Mouse (Mus musculus) kidney, embryonic 15.5 days (tissue): ENCODE results near the gene Rbm4b. TPM values are rescaled to one million over a fixed set of nuclear protein-coding genes. Genes with fewer than 3 reads are reported as not detected.
"Not testable (repeated sequence)": the region's sequence is repeated elsewhere in the genome, so short reads cannot be mapped to it uniquely, and the experiment has no call there.

Experiments used
- ATAC-seq: fragments of 200-750 bp; cut with Nextera tagmentation; replicated peaks from 2 replicates; pipeline ENCODE4 v1.8.0; 2017; ENCODE audit warnings: moderate TSS enrichment; ENCODE audit not compliant: low FRiP score
- H3K27ac ChIP-seq: fragments of 300-500 bp; sonication (generic); 2 replicates; pipeline ENCODE4 v1.5.1; 2015; ENCODE audit warnings: mild to moderate bottlenecking, inconsistent platforms
- H3K27me3 ChIP-seq: fragments of 300-500 bp; sonication (generic); 2 replicates; pipeline ENCODE4 v1.6.1; 2015; ENCODE audit warnings: inconsistent platforms
- H3K36me3 ChIP-seq: fragments of 300-500 bp; sonication (generic); 2 replicates; pipeline ENCODE4 v1.6.1; 2015; ENCODE audit warnings: inconsistent platforms
- H3K4me1 ChIP-seq: fragments of 300-500 bp; sonication (generic); 2 replicates; pipeline ENCODE4 v1.6.1; 2015; ENCODE audit warnings: inconsistent platforms
- H3K4me2 ChIP-seq: fragments of 300-500 bp; sonication (generic); 2 replicates; pipeline ENCODE4 v1.6.1; 2015; ENCODE audit warnings: moderate library complexity, mild to moderate bottlenecking, inconsistent platforms
- H3K4me3 ChIP-seq: fragments of 300-500 bp; sonication (generic); replicated peaks from 2 replicates; pipeline ENCODE4 v1.5.1; 2015; ENCODE audit warnings: mild to moderate bottlenecking, inconsistent platforms
- H3K9ac ChIP-seq: fragments of 300-500 bp; sonication (generic); 2 replicates; pipeline ENCODE4 v1.6.1; 2015; ENCODE audit warnings: mild to moderate bottlenecking, inconsistent platforms
- H3K9me3 ChIP-seq: fragments of 300-500 bp; sonication (generic); replicated peaks from 2 replicates; pipeline ENCODE4 v1.6.1; 2016; ENCODE audit warnings: inconsistent platforms
- WGBS: fragments of 180-500 bp; shearing (Covaris S2); methylation state at CpG from one replicate; pipeline ENCODE4 v1.1.7; 2015; ENCODE audit warnings: mixed read lengths; 5-methylcytosine and 5-hydroxymethylcytosine counted together
- polyA plus RNA-seq: library from polyadenylated mRNA; unstranded; fragments of >200 nt; fragmentation: Nextera tagmentation; extraction: Ambion mirVana; gene quantifications from 2 replicates; pipeline ENCODE4 v1.2.1, GENCODE M21; 2015

Gene Rbm4b
- polyA plus RNA-seq, 1 experiment from 2014 or later = 75.2 TPM

DNA sequence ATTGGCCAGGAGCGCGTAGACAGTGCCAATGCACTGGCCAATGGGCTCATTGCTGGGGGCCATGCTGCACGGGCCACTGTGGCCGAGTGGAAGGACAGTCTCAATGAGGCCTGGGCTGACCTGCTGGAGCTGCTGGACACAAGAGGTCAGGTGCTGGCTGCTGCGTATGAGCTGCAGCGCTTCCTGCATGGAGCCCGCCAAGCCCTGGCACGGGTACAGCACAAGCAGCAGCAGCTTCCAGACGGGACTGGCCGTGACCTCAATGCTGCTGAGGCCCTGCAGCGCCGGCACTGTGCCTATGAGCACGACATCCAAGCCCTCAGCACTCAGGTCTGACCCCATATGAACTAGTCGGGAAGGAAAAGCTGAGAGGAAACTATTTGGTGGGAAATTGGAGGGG lies 9.7 kb upstream of the Rbm4b start:
- Histone ChIP-seq H3K9me3 (no peaks in the 10 kb centered on the region), H3K27ac (no peak overlapping the region), H3K4me1 (peaks cover 3% of the 10 kb centered on the region; the same call in 1 of the 2 replicates), H3K4me3 (no peak overlapping the region), H3K9ac (no peak overlapping the region), H3K27me3 (no peaks in the 10 kb centered on the region), H3K4me2 (no peak overlapping the region), H3K36me3 (peaks cover 11% of the 10 kb centered on the region)
- no peak for ATAC-seq
- 75% methylated on average over 14 of the region's 14 CpGs for WGBS

DNA sequence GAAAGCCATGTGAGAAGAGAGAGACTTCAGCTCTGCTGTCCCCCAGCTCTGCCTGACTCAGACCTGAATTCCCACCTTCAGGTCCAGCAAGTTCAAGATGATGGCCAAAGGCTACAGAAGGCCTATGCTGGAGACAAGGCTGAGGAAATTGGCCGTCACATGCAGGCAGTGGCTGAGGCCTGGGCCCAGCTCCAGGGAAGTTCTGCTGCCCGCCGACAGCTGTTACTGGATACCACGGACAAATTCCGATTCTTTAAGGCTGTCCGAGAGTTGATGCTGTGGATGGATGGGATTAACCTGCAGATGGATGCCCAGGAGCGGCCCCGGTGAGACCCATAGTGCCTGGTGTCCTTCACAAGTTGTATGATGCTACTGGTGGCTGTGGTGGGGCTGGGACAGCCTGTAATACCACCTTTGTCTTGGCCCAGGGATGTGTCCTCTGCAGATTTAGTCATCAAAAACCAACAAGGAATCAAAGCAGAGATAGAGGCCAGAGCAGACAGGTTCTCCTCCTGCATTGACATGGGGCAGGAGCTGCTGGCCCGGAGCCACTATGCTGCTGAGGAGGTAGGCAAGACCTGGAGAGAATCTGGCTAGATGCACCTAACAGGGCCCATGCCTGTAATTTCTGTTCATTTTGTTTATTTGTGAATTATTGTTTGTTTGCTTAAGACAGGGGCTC lies 8.5 kb upstream of the Rbm4b start:
- peaks cover 11% of the 10 kb centered on the region for H3K36me3 ChIP-seq
- H3K4me2 ChIP-seq = no peak overlapping the region
- no peak overlapping the region for H3K9ac ChIP-seq
- 91% methylated on average over 9 of the region's 9 CpGs for WGBS
- H3K4me3 ChIP-seq = no peak overlapping the region
- ATAC-seq = no peak
- H3K27me3 ChIP-seq = no peaks in the 10 kb centered on the region
- no peak overlapping the region for H3K27ac ChIP-seq
- peaks cover 3% of the 10 kb centered on the region; the same call in 1 of the 2 replicates for H3K4me1 ChIP-seq
- no peaks in the 10 kb centered on the region for H3K9me3 ChIP-seq

DNA sequence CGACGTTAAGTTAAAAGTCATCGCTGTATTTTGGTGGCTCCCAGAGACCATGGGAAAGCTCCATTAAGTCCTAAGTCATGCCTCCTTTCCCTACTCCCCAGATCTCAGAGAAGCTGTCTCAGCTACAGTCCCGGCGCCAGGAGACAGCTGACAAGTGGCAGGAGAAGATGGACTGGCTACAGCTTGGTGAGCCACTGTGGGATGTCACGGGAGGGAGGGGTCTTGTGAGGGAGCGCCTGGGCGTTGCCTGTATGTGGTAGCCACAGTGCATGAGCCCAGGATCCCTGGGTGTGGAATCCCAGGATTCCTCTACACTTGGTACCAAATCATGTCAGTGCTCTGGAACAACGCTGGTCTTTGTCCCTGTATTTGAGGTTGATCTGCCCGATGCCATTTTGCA lies 7.8 kb upstream of the Rbm4b start:
- Histone ChIP-seq H3K9ac (no peak overlapping the region), H3K4me2 (no peak overlapping the region), H3K27me3 (no peaks in the 10 kb centered on the region), H3K4me3 (no peak overlapping the region), H3K36me3 (peaks cover 11% of the 10 kb centered on the region), H3K27ac (no peak overlapping the region), H3K4me1 (peaks cover 3% of the 10 kb centered on the region; the same call in 1 of the 2 replicates), H3K9me3 (no peaks in the 10 kb centered on the region)
- no peak for ATAC-seq
- 82% methylated on average over 10 of the region's 10 CpGs for WGBS

- no peak overlapping the region for H3K27ac ChIP-seq
- H3K4me2 ChIP-seq = no peak overlapping the region
- ATAC-seq = no peak
- H3K9ac ChIP-seq = no peak overlapping the region
- H3K9me3 ChIP-seq = no peaks in the 10 kb centered on the region
- no peaks in the 10 kb centered on the region for H3K27me3 ChIP-seq
- peaks cover 4% of the 10 kb centered on the region for H3K36me3 ChIP-seq
- WGBS = 81% methylated on average over 6 of the region's 6 CpGs
- H3K4me3 ChIP-seq = no peak overlapping the region
- peaks cover 2% of the 10 kb centered on the region; the same call in 1 of the 2 replicates for H3K4me1 ChIP-seq
These were observed 6.3 kb upstream of the Rbm4b start for GRCm38 (mm10) chr19:4749975-4750374.

DNA sequence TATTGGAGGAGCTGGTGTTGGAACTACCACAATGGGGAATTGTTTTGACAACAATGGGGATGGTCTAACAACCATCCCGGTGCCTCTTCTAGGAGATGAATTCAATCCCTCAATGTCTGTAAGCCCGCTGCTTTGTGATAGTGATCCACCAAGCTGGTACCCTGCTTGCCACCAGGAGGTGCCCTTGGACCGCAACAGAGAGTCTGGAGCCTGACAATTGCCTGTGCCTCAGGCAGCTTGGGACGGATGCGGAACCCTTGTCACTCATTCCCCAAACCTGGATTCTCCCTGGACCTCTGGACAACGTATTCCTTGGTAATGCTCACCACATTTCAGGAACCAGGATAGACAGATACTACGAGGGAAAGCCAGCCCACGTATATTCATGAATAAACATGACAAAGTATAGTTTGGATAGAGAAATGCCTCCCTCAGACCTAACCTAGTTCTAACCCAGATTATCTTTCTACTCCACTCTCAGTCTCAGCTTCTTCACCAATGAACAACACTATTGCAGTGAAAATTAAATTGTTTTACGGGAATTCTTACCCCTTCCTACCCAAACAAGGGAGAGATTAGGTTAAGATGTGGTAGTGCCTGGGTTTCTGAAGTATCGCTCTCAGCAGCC lies 618 bp upstream of the Rbm4b start:
- Histone ChIP-seq H3K36me3 (peaks cover 14% of the 10 kb centered on the region), H3K9me3 (no peaks in the 10 kb centered on the region), H3K27ac (peak overlapping the region; percentile 98), H3K9ac (peak overlapping the region; percentile 42), H3K27me3 (no peaks in the 10 kb centered on the region), H3K4me2 (peak overlapping the region; percentile 77), H3K4me3 (peak overlapping the region; percentile 81), H3K4me1 (peaks cover 26% of the 10 kb centered on the region)
- WGBS = under 1% methylated on average over 10 of the region's 10 CpGs
- peak; percentile 70 for ATAC-seq

GRCm38 (mm10) chr19:4756921-4757320 lies 624 bp downstream of the Rbm4b start:
- Histone ChIP-seq H3K4me1 (peaks cover 26% of the 10 kb centered on the region), H3K36me3 (peaks cover 27% of the 10 kb centered on the region), H3K4me2 (peak overlapping the region; percentile 77), H3K9ac (peak overlapping the region; percentile 89), H3K27me3 (no peaks in the 10 kb centered on the region), H3K27ac (peak overlapping the region; percentile 98), H3K4me3 (peak overlapping the region; percentile 81), H3K9me3 (no peaks in the 10 kb centered on the region)
- no peak for ATAC-seq
- 1% methylated on average over 9 of the region's 9 CpGs for WGBS

DNA sequence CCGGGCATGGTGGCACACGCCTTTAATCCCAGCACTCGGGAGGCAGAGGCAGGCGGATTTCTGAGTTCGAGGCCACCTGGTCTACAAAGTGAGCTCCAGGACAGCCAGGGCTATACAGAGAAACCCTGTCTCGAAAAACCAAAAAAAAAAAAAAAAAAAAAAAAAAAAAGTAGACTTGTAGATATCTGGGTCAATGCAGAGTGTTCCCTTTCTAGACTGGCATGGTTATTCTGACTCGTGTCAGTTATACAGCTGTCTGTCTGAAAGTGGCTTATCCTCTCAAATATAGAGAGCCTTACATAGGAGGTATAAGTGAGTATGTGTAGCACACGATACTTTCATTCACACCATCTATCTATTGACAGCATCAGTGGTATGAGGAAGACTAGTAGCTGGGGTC lies 4.2 kb downstream of the Rbm4b start:
- not testable (repeated sequence) for H3K27ac ChIP-seq, ATAC-seq, H3K9ac ChIP-seq, H3K27me3 ChIP-seq, H3K4me3 ChIP-seq, H3K4me2 ChIP-seq, H3K9me3 ChIP-seq
- peaks cover 26% of the 10 kb centered on the region for H3K4me1 ChIP-seq
- WGBS = 89% methylated on average over 8 of the region's 8 CpGs
- H3K36me3 ChIP-seq = peaks cover 61% of the 10 kb centered on the region

DNA sequence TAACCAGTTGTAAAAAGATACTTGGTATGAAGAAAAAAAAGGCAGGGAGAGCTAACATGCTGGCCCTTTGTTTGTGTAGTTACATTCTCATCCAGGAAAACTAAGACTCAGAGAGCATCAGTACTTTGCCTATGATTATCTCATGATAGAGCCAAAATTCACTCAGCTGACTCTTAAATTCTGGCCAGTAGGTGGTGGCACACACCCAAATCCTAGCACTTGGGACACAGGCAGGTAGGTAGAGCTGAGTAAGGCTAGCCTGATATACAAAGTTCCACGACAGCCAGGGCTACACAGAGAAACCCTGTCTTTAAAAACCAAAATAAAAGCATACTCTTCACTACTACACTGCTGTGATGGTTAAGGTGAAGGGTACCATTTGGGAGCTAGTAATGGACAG lies 6.6 kb downstream of the Rbm4b start:
- WGBS = 65% methylated on average over 1 of the region's 1 CpGs
- Histone ChIP-seq H3K9ac (no peak overlapping the region), H3K36me3 (peaks cover 82% of the 10 kb centered on the region), H3K4me2 (no peak overlapping the region), H3K4me3 (no peak overlapping the region), H3K27ac (no peak overlapping the region), H3K27me3 (no peaks in the 10 kb centered on the region), H3K9me3 (no peaks in the 10 kb centered on the region), H3K4me1 (peaks cover 17% of the 10 kb centered on the region)
- ATAC-seq = no peak

- WGBS = 83% methylated on average over 12 of the region's 12 CpGs
- Histone ChIP-seq H3K9ac (no peak overlapping the region), H3K4me1 (no peaks in the 10 kb centered on the region), H3K27ac (no peak overlapping the region), H3K9me3 (no peaks in the 10 kb centered on the region), H3K4me3 (no peak overlapping the region), H3K36me3 (peaks cover 95% of the 10 kb centered on the region), H3K27me3 (no peaks in the 10 kb centered on the region), H3K4me2 (no peak overlapping the region)
- ATAC-seq = 0 out of 2 replicates have a peak, but pooled peaks have one; percentile 18
These were observed 11.3 kb downstream of the Rbm4b start for GRCm38 (mm10) chr19:4767507-4768148.

GRCm38 (mm10) chr19:4772785-4773184 lies 16.5 kb downstream of the Rbm4b start:
- peaks cover 94% of the 10 kb centered on the region for H3K36me3 ChIP-seq
- H3K27ac ChIP-seq = no peak overlapping the region
- 86% methylated on average over 3 of the region's 3 CpGs for WGBS
- H3K27me3 ChIP-seq = no peaks in the 10 kb centered on the region
- H3K9me3 ChIP-seq = no peaks in the 10 kb centered on the region
- no peak overlapping the region for H3K4me2 ChIP-seq
- no peaks in the 10 kb centered on the region for H3K4me1 ChIP-seq
- H3K9ac ChIP-seq = no peak overlapping the region
- no peak for ATAC-seq
- no peak overlapping the region for H3K4me3 ChIP-seq

DNA sequence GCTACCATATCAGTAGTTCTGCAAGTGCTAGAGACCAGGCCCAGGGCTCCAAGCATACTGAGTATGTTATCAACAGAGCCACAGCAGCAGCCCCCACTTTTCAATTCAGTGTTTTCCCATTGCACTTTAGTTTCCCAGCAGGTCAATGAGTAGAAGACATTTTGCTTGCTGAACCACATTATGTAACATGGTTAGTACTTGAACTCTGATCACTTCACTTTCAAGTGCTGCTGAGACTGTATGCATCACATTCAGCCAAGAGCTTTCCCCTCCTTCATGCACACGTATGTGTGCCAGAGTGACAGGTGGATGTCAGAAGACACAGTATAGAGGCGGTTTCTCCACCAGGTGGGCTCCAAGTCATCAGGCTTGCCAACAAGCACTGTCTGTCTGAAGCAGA lies 26.6 kb downstream of the Rbm4b start:
- no peak for ATAC-seq
- H3K27ac ChIP-seq = no peak overlapping the region
- no peak overlapping the region for H3K4me2 ChIP-seq
- H3K27me3 ChIP-seq = no peaks in the 10 kb centered on the region
- 87% methylated on average over 2 of the region's 2 CpGs for WGBS
- H3K4me1 ChIP-seq = peaks cover 4% of the 10 kb centered on the region; the same call in 1 of the 2 replicates
- peaks cover 93% of the 10 kb centered on the region for H3K36me3 ChIP-seq
- no peak overlapping the region for H3K4me3 ChIP-seq
- no peaks in the 10 kb centered on the region for H3K9me3 ChIP-seq
- no peak overlapping the region for H3K9ac ChIP-seq

- Histone ChIP-seq H3K36me3 (peaks cover 94% of the 10 kb centered on the region), H3K9me3 (no peaks in the 10 kb centered on the region), H3K4me2 (no peak overlapping the region), H3K27ac (no peak overlapping the region), H3K9ac (no peak overlapping the region), H3K4me3 (no peak overlapping the region), H3K27me3 (no peaks in the 10 kb centered on the region), H3K4me1 (peaks cover 9% of the 10 kb centered on the region)
- WGBS = 89% methylated on average over 7 of the region's 7 CpGs
- no peak for ATAC-seq
These were observed 28.9 kb downstream of the Rbm4b start for GRCm38 (mm10) chr19:4785206-4785605.
